Mouse (Mus musculus) megakaryocyte, embryonic 14.5 days (primary cell): ENCODE results near the gene Sephs1.

ENCODE experiments used
- FLI1 ChIP-seq: IDR thresholded peaks from 2 replicates; pipeline ENCODE4 v1.6.1; 2012; ENCODE audit warnings: low read length, inconsistent platforms, mixed read lengths
- GATA1 ChIP-seq: IDR thresholded peaks from 3 replicates; pipeline ENCODE4 v1.6.1; 2012; ENCODE audit warnings: mixed read lengths, low read length, inconsistent platforms, borderline replicate concordance

- TF ChIP-seq GATA1 (no peak), FLI1 (no peak)
Measured at GRCm38 (mm10) chr2:4940861-4941260, 59.5 kb downstream of the Sephs1 start.
